8 mouse cellular contexts compared by ENCODE assay signal in the genomic region with DNA sequence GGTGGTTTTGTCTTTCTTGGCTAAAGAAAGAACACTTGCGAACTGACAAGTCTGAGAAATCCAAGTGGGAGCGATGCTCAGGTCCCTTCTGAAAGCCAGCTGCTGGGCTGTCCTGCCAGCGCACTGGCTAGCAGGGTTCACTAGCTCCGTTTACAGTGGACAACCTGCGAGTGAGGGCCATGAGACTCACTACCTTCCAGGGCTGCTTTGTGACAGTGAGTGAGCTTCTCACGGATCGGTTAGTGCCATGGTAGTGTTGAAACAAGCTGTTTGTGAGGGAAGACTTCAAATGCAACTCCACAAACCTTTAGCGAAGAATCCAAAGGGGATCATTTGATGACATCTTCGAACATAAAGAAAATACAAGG. TPM values are rescaled to one million over a fixed set of nuclear protein-coding genes. Genes with fewer than 3 reads are reported as not detected.
DNase-seq lines count a peak whose midpoint lies in the region; ATAC-seq and TF ChIP-seq lines count a peak whose summit lies in the region.

No protein-coding gene starts in this region.

- 0 out of 2 replicates have a peak, but pooled peaks cover 6% of the 10 kb centered on the region for H3K4me1 ChIP-seq in limb, embryonic 12.5 days (replicated peaks)
- peaks cover 11% of the 10 kb centered on the region for H3K4me1 ChIP-seq in olfactory bulb, adult 2 months (ENCODE audit: control insufficient read depth, insufficient read depth, low read length)

- H3K4me3 ChIP-seq in limb, embryonic 12.5 days (replicated peaks), result peak overlapping the region; percentile 50
- H3K4me3 ChIP-seq in olfactory bulb, adult 2 months (ENCODE audit: insufficient read depth, low read depth, low read length), result peak overlapping the region; percentile 59

- peaks cover 14% of the 10 kb centered on the region for H3K27me3 ChIP-seq in limb, embryonic 12.5 days

- peak overlapping the region; percentile 67 for H3K4me2 ChIP-seq in limb, embryonic 12.5 days

- peak; percentile 7 for DNase-seq in gastrocnemius, postnatal 10 days
- DNase-seq in gastrocnemius, adult 18-20 months (ENCODE audit: low spot score), result no peak
- DNase-seq in urinary bladder, postnatal 14 days (ENCODE audit: low spot score), result peak; percentile 6
- no peak for DNase-seq in urinary bladder, adult 2 months (ENCODE audit: low spot score)
- no peak for DNase-seq in thymus, postnatal 0 days (ENCODE audit: low spot score)
- no peak for DNase-seq in adrenal gland, adult (ENCODE audit: inconsistent age in 2 of 2, low spot score in 1 of 2)

- TF ChIP-seq POLR2A in olfactory bulb, adult 2 months (IDR thresholded peaks at IDR 0.05; ENCODE audit: insufficient read depth, low read depth, low read length), result no peak

- no peaks in the 10 kb centered on the region for H3K9me3 ChIP-seq in limb, embryonic 12.5 days

- 30% methylated on average over 9 of the region's 9 CpGs for WGBS in limb, embryonic 12.5 days
- 22% methylated on average over 9 of the region's 9 CpGs for WGBS in olfactory bulb, adult 2 months

- ATAC-seq in limb, embryonic 12.5 days (ENCODE audit: insufficient number of reproducible peaks, insufficient read depth, low FRiP score, low TSS enrichment, low read depth), result peak; percentile 63

- H3K9ac ChIP-seq in limb, embryonic 12.5 days (replicated peaks), result peak overlapping the region; percentile 54

- no peak for TF ChIP-seq CTCF in olfactory bulb, adult 2 months (IDR thresholded peaks at IDR 0.05; ENCODE audit: insufficient read depth, low read depth, low read length)

- H3K27ac ChIP-seq in limb, embryonic 12.5 days, result 0 out of 2 replicates have a peak overlapping the region, but pooled peaks have one; percentile 18
- no peak overlapping the region for H3K27ac ChIP-seq in olfactory bulb, adult 2 months (ENCODE audit: insufficient read depth, low read depth, low read length)

- no peaks in the 10 kb centered on the region for H3K36me3 ChIP-seq in limb, embryonic 12.5 days

RNA-seq across cellular contexts. Expression of a gene that starts 37.4 kb away (rescaled TPM):
- total RNA-seq in gastrocnemius, postnatal 10 days (2021), result under 1 TPM; 0.12 to 0.25 TPM
- total RNA-seq in gastrocnemius, adult 18-20 months (2021), result not detected
- polyA plus RNA-seq in urinary bladder, adult 2 months (2012; rRNA removed), result 0.46 and 0.52 TPM in 2 replicates
- polyA plus RNA-seq in limb, embryonic 12.5 days (2016; fragmentation: Nextera tagmentation; extraction: Ambion mirVana), result not detected in 2 replicates
- polyA plus RNA-seq in olfactory bulb, adult 2 months (2012; ENCODE audit: insufficient read depth, insufficient read length, low replicate concordance, missing spikeins), result not detected in 2 replicates
- 39.4 and 42.8 TPM in 2 replicates for polyA plus RNA-seq in thymus, postnatal 0 days (2015; fragmentation: Nextera tagmentation; extraction: Ambion mirVana)

Comparison
In these comparisons a context has a peak if more than half of its experiments do, and no peak if none do; other contexts are left out.
1. DNase-seq: peak in gastrocnemius, postnatal 10 days (single experiment) and urinary bladder, postnatal 14 days (single experiment); none in gastrocnemius, adult 18-20 months (single experiment), urinary bladder, adult 2 months (single experiment), thymus, postnatal 0 days (single experiment) and adrenal gland, adult (0 of 2).